Mouse (Mus musculus): Measurements from ENCODE around the gene E330034G19Rik.
"Not testable (repeated sequence)": the region's sequence is repeated elsewhere in the genome, so short reads cannot be mapped to it uniquely, and the experiment has no call there.

E330034G19Rik gene

GRCm38 (mm10) chr14:24292914-24293313 is at the start of gene E330034G19Rik:
TSS of gene E330034G19Rik (plus strand) at chr14:24293214.
- DNase-seq (ENCODE audit: low spot score in 2 of 2), result no peak

DNA sequence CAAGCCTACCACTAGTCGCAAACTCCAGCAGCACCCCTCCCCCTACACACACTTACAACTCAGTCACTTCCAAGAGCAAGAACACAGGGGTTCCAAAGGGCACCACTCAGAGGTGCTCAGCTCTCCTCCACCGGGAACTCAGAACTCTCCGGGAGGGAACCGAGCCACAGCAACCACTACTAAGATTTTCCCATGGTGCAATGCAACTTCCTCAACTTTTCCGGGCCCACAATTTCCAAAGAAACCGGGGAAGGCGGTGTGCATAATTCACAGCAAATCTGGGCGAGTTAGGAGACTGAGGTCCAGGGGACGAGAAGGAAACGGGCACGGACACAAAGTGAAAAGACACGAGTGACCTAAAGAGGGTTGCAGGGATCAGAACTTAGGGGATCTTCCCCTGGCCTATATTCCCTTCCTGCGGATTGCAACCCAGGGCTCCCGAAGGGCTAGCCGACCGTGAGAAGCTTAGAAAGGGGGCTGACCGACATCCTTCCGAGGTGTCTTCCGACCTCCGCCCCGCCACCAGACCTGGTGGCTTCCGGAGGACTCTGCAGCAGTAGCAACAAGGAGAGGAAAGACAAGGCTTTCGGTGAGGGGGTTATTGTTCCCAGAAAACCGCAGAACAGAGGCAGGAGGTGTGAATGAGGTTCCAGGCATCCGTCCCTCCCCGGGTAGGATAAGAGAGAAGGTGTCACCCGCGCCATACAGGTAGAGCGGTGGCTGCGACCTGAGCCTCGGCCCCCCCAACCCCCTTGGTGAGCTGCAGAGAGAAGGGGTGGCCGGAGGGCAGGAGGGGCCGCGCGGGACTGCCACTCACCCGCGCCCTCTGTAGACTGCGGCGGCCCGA is 48.5 kb upstream of the E330034G19Rik start:
- peak in 1 of 2 experiments; percentile 24 for DNase-seq (ENCODE audit: low spot score in 2 of 2)

DNA sequence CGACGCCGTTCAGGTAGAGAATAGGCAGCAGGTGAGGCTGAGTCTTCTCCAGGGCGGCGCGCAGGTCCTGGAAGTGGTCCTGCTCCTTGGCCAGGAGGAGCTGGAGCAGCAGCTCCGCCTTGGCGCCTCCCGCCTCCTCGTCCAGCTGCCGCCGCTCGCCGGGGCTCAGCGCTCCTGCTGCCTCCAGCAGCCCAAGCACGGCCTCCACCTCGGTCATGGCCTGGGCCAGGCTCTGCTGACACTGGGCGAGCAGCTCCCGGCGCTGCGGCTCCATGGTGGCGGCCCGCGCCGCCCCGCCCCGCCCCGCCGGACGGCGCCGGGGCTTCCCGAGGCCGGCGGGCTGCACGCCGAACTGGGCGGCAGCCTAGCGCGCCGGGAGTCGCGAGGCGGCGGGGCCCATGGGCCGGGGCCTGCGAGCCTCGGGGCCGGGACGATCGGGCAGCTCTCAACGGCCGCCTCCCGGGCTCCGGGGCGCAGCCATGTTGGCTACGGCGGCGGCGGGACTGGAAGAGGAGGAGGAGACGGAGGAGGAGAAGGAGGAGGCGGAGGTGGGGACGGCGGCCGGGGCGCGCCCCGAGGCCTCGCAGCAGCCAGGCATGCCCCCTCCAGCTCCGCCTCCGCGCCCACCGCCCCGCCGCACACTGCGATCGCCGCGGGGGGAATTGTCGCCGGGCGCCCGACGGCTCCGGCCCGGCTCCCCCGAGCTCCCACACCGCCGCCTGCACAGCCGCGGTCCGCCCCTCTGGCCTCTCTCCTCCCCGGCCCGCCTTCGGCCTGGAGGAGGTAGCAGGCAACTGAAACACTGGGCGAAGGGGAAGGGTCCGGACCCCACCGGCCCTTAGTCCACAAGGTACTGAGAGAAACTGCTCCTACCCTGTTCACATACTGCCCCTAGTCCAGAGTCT is 47.6 kb upstream of the E330034G19Rik start, which contains the start of gene Dlg5:
Gene Dlg5 (minus strand): TSS at position 744 of the 905 bp plus-strand sequence.
- DNase-seq (ENCODE audit: low spot score in 2 of 2), result peak in 1 of 2 experiments; percentile 36

GRCm38 (mm10) chr14:24249926-24250325 is 43.1 kb upstream of the E330034G19Rik start:
- DNase-seq (ENCODE audit: low spot score in 2 of 2), result no peak

DNA sequence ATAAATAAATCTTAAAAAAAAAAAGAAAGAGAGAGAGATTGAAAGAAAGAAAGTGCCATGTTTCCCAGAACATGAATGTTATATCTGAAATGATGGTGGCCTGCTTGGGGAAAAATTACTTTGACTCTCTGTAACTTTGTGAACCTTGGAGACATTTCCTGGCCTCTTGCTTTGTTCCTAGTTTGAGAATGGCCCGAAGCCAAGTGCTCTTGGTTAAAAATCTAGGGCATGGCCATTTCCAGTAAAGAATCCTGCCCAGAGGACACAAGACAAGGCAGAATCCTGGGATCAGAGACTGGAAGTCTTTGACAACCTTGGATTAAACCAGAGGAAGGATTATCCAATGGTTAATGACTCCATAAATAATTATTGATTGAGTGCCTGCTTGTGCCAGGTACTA is 41.7 kb upstream of the E330034G19Rik start:
- DNase-seq (ENCODE audit: low spot score in 2 of 2), result no peak

GRCm38 (mm10) chr14:24253611-24254202 is 39.3 kb upstream of the E330034G19Rik start:
- DNase-seq (ENCODE audit: low spot score in 2 of 2), result no peak

DNA sequence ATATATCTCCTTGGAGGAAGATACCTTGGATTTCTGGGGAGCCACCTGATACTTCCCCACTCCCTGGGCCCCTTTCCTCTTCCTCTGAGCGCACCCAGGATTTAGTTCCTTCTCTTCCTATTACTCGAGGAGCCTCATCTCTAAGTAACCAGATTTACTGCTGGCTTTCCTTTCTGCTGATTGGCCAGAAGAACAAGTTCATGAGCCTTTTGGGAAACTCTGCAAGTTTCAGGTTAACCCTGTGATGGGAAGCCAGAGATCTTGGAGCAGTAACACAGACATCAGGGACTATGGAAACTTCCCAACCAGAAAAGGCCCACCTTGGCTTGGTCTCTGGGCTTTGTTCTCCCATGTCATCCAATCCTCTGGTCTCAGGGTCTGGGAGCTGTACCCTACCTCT is 37.1 kb upstream of the E330034G19Rik start:
- DNase-seq (ENCODE audit: low spot score in 2 of 2), result no peak

DNA sequence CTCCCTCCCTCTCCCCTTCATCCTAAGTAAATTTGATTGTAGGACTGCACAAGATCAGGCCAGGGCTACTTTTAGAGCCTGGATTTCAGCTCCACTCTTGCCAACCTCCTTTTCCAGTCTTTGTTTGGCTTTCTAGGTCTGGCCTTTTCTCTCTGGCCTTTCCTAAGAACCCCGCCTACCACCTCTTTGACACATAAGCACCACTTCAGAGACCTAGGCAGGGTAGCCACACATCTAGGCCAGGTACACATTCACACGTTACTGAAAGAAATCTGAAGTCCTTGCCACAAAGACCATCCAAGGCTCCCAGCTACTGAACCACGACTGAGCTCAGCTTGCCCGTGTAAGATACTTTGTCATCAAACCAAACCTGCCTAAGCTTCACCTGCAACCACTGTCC is 32.6 kb upstream of the E330034G19Rik start:
- no peak for DNase-seq (ENCODE audit: low spot score in 2 of 2)

GRCm38 (mm10) chr14:24262382-24262781 is 30.6 kb upstream of the E330034G19Rik start:
- DNase-seq (ENCODE audit: low spot score in 2 of 2), result no peak

DNA sequence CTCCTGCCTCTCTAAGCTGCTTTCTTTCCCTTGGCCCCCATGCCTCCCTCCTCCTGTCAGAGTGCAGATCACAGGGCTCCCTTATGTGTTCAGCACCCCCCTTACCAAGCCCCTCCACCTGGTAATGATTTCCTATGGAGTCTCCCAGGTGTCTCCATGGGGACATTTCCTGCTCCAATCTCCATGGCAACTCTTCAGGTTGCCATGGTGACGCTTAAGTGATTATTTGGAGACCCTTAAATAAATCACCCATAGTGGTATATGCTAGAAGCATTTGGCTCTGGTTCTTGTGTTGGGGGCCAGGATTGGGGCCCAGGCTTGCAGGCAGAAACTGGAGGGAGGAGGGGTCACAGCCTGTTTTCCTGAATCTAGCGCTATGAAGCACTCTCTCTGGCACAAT is 30.1 kb upstream of the E330034G19Rik start:
- peak in 1 of 2 experiments; percentile 29 for DNase-seq (ENCODE audit: low spot score in 2 of 2)

- no peak for DNase-seq (ENCODE audit: low spot score in 2 of 2)
Observed at GRCm38 (mm10) chr14:24269571-24269970, 23.4 kb upstream of the E330034G19Rik start.

- peak in 1 of 2 experiments; percentile 48 for DNase-seq (ENCODE audit: low spot score in 2 of 2)
Observed at GRCm38 (mm10) chr14:24273575-24273974, 19.4 kb upstream of the E330034G19Rik start.

DNA sequence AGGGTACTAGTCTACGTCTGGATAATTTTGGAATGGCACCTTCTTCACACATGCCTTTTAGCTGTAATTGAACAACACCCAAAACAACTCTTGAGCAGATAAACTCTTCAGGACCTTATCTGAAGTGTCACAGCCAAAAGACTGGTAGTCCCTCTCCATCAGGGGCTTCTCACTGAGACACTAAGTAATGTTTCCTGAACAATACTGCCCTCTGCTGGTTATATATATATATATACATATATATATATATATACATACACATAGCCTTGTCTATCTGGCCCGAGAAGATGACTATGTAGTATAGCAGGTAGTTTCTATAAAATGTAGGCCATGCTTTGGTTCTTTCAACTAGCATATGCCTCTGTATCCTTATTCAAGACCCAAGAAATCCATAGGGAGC is 17.5 kb upstream of the E330034G19Rik start:
- DNase-seq (ENCODE audit: low spot score in 2 of 2), result no peak

DNA sequence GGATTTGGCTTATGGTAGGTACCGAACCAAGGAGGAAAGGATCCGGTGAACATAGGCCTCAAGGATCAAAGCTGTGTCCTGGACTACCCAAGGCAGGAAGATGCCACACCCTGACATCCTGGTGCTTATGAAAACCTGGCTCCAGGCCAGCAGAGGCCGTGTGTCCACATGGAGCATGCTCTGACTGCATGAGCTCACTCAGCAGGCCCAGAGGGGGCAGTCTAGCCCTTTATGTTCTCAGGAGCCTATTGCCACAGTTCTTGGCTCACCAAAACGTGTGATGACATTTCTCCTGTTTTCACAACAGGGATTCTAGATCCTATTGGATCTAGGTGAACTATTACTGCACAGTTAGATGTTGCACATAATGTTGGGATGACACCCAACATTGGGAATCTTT is 11.7 kb upstream of the E330034G19Rik start:
- no peak for DNase-seq (ENCODE audit: low spot score in 2 of 2)

GRCm38 (mm10) chr14:24282276-24282675 is 10.7 kb upstream of the E330034G19Rik start:
- no peak for DNase-seq (ENCODE audit: low spot score in 2 of 2)

DNA sequence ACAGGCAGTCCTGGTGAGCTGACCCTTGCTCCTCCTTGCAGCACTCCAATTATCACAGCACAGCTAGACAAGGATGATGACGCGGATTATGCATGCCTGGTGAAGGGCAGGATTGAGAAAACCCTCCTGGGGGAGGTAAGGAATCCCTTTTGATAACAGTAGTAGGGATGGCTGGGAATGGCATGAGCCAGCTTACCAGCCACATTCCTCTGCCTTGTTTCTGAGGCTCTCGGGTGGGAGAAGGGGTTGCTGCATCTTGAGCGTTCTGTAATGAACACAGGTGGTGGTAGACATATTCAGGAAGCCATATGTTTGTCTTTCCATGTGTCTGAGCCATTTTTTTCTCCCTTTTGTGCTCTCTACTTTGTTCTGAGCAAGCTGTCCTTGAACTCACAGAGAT is 6.9 kb upstream of the E330034G19Rik start:
- DNase-seq (ENCODE audit: low spot score in 2 of 2), result no peak

DNA sequence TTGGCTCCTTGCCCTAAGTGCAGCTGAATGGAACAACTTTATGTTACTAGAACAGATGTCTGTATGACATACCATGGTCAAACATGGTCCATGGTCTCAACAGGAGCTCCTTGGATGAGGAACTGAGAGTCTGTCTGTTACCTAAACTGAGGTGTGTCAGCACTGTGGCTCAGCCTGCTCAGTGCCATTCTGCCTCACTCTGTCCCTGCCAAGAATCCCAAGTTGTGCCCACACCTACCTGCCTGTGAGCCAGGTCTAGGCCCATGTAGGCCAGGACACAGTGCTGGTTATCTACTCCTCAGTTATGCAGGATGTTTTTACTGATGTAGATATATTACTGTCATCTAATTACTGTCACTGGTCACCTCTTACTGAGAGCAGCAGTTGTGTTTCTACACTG is 2.3 kb upstream of the E330034G19Rik start:
- DNase-seq (ENCODE audit: low spot score in 2 of 2), result no peak

DNA sequence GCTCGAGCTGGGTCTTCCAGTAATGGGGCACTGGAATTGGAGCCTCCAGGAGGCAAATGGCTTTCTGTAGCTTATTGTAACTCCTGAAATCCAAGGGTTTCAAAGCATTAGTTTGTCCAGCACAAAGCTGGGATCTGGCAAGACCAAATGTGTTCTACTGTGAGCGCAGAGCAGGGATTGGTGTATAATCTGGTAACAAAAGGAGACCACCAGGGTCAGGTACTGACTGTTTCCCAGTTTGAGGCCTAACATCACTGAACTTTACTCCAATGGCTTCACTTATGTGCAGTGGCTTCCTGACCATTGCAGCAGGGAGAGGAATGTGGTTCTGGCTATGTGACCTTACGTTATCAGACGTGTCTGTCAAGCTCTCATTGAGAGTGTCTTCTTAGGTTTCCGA is 617 bp downstream of the E330034G19Rik start:
- no peak for DNase-seq (ENCODE audit: low spot score in 2 of 2)

DNA sequence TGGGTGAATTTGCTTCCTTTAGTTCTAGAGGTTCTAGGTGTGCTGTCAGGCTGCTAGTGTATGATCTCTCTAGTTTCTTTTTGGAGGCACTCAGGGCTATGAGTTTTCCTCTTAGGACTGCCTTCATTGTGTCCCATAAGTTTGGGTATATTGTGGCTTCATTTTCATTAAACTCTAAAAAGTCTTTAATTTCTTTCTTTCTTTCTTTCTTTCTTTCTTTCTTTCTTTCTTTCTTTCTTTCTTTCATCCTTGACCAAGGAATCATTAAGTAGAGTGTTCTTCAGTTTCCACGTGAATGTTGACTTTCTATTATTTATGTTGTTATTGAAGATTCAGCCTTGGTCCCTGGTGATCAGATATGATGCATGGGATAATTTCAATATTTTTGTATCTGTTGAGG is 9.1 kb downstream of the E330034G19Rik start:
- not testable (repeated sequence) for DNase-seq (ENCODE audit: low spot score in 2 of 2)

DNA sequence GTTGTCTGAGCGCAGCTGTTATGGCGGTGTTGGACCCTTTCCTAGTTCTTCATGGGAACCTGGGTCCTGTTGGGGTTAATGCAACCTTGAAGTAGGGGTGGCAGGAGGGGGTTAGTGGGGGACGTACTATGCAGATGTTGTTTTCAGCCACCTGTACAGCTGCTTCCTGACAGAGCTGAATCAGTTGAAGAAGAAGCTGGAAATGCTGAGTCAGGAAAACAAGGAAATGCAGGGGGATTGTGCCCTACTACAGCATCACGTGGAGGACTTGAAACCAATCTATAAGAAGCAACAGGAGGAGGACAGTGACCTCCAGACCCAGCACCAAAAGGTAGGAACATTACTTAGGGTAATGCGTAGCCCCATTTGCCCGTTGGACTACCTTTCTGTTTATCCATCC is 13.7 kb downstream of the E330034G19Rik start:
- DNase-seq (ENCODE audit: low spot score in 2 of 2), result no peak

DNA sequence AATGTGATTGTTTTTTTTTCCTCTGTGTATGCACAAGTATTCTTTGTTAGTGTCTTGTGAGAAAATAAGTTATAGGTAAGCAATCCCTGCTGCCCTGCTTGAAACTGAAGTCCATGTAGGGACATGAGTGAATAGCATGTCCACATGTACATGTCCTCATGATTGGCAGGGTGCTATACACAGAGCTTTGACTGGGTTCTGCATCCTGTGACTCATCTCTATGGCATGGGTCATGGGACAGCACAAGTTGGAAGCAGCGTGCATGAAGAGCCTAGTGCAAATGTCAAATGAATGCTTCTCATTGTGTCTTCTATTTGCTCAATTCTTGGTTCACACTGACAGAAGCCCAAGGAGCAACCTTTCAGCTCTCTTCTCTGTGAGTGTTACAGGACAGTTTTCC is 14.1 kb downstream of the E330034G19Rik start:
- no peak for DNase-seq (ENCODE audit: low spot score in 2 of 2)

DNA sequence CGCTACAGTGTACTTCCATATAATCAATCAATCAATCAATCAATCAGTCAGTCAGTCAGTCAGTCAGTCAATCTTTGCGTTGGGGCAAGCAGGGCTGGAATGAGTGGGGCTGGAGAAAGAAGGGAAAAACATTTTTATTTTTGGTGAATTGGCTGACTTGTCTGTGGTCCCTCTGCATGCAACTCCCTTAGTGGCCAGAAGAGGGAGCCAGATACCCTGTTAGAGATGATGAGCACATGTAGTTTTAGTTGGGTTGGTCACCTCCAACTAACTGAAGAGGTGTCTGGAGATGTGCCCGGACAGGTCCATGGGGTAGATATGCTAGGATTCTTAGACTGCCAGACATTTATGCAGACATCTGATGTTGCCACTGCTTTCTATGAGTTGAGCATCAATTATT is 18.1 kb downstream of the E330034G19Rik start:
- DNase-seq (ENCODE audit: low spot score in 2 of 2), result peak in 1 of 2 experiments; percentile 82
